Mouse (Mus musculus): Measurements from ENCODE around the gene Apol8. TPM values are rescaled to one million over a fixed set of nuclear protein-coding genes. Genes with fewer than 3 reads are reported as not detected.
"Not testable (repeated sequence)": the region's sequence is repeated elsewhere in the genome, so short reads cannot be mapped to it uniquely, and the experiment has no call there.

The Apol8 gene
- polyA plus RNA-seq, 1 experiment = not detected

GRCm38 (mm10) chr15:77718240-77718639 lies 38.6 kb downstream of the Apol8 start:
- WGBS = 46% methylated on average over 3 of the region's 6 CpGs
- not testable (repeated sequence) for H3K4me3 ChIP-seq (replicated peaks; ENCODE audit: extremely low read depth, low read depth, low read length); DNase-seq

GRCm38 (mm10) chr15:77708936-77709335 lies 47.9 kb downstream of the Apol8 start:
- not testable (repeated sequence) for DNase-seq; H3K4me3 ChIP-seq (replicated peaks; ENCODE audit: extremely low read depth, low read depth, low read length); H3K4me1 ChIP-seq (ENCODE audit: control insufficient read depth, insufficient read depth, low read length)
- WGBS = 67% methylated on average over 1 of the region's 1 CpGs

More at GRCm38 (mm10) chr15:77718240-77718639, 38.6 kb downstream of the Apol8 start:
- H3K4me1 ChIP-seq (ENCODE audit: control insufficient read depth, insufficient read depth, low read length) = not testable (repeated sequence)

GRCm38 (mm10) chr15:77705306-77705705 lies 51.5 kb downstream of the Apol8 start:
- H3K4me1 ChIP-seq (ENCODE audit: control insufficient read depth, insufficient read depth, low read length); DNase-seq; H3K4me3 ChIP-seq (replicated peaks; ENCODE audit: extremely low read depth, low read depth, low read length): not testable (repeated sequence)
- 63% methylated on average over 3 of the region's 3 CpGs for WGBS

- 59% methylated on average over 4 of the region's 4 CpGs for WGBS
- not testable (repeated sequence) for H3K4me3 ChIP-seq (replicated peaks; ENCODE audit: extremely low read depth, low read depth, low read length); DNase-seq; H3K4me1 ChIP-seq (ENCODE audit: control insufficient read depth, insufficient read depth, low read length)
Measured at GRCm38 (mm10) chr15:77698656-77699055, 58.1 kb downstream of the Apol8 start, which contains the start of gene Apol7e. TSS of gene Apol7e (plus strand) at chr15:77698857.

Other genes with a start within 250 kb of the Apol8 start
- gene Apol11a, start 248.7 kb downstream of the Apol8 start, polyA plus RNA-seq (2012; rRNA removed) = not detected in 2 replicates
- gene Apol7c, start 223.7 kb downstream of the Apol8 start, polyA plus RNA-seq (2012; rRNA removed) = 1.0 and 1.1 TPM in 2 replicates
- gene 1700025B11Rik, start 195.1 kb downstream of the Apol8 start, polyA plus RNA-seq (2012; rRNA removed) = not detected in 2 replicates
- 0.52 and 0.72 TPM in 2 replicates for gene Apol10b, start 160.9 kb downstream of the Apol8 start, polyA plus RNA-seq (2012; rRNA removed)
- not detected in 2 replicates for gene Gm36245, start 157.7 kb downstream of the Apol8 start, polyA plus RNA-seq (2012; rRNA removed)
- gene Apol11b, start 113.7 kb downstream of the Apol8 start, polyA plus RNA-seq (2012; rRNA removed) = 0.13 and 0.95 TPM in 2 replicates
- gene Apol7e, start 58.1 kb downstream of the Apol8 start, polyA plus RNA-seq (2012; rRNA removed) = 0.88 and 1.3 TPM in 2 replicates
- gene Apol9b, start 28.0 kb downstream of the Apol8 start, polyA plus RNA-seq (2012; rRNA removed) = 1.7 and 2.1 TPM in 2 replicates
- gene Myh9, start 85.2 kb upstream of the Apol8 start, polyA plus RNA-seq (2012; rRNA removed) = 133 and 162 TPM in 2 replicates
- gene Txn2, start 172.0 kb upstream of the Apol8 start, polyA plus RNA-seq (2012; rRNA removed) = 138 and 165 TPM in 2 replicates
- gene Foxred2, start 199.7 kb upstream of the Apol8 start, polyA plus RNA-seq (2012; rRNA removed) = 1.8 and 2.4 TPM in 2 replicates
- gene Eif3d, start 213.8 kb upstream of the Apol8 start, polyA plus RNA-seq (2012; rRNA removed) = 62.7 and 91.2 TPM in 2 replicates

All from lung, adult 2 months (tissue).